Mouse (Mus musculus) thymus, postnatal 4 days (tissue): ENCODE data around the gene Itsn2.
"Not testable (repeated sequence)": the region's sequence is repeated elsewhere in the genome, so short reads cannot be mapped to it uniquely, and the experiment has no call there.

Experiments
- DNase-seq: peaks from one replicate; pipeline ENCODE4 v3.0.0; 2021

Itsn2 gene

GRCm38 (mm10) chr12:4598666-4599428 lies 6.4 kb downstream of the Itsn2 start:
- no peak for DNase-seq

GRCm38 (mm10) chr12:4599713-4600112 lies 7.3 kb downstream of the Itsn2 start:
- no peak for DNase-seq

GRCm38 (mm10) chr12:4606625-4607024 lies 14.2 kb downstream of the Itsn2 start:
- no peak for DNase-seq

- DNase-seq, result no peak
Observed at GRCm38 (mm10) chr12:4614722-4615121, 22.3 kb downstream of the Itsn2 start.

- peak; percentile 27 for DNase-seq
Observed at GRCm38 (mm10) chr12:4624201-4624600, 31.8 kb downstream of the Itsn2 start.

- DNase-seq, result no peak
Observed at GRCm38 (mm10) chr12:4632957-4633356, 40.5 kb downstream of the Itsn2 start.

GRCm38 (mm10) chr12:4638438-4638837 lies 46.0 kb downstream of the Itsn2 start:
- no peak for DNase-seq

GRCm38 (mm10) chr12:4640737-4641136 lies 48.3 kb downstream of the Itsn2 start:
- DNase-seq, result no peak

- no peak for DNase-seq
Observed at GRCm38 (mm10) chr12:4656813-4657212, 64.4 kb downstream of the Itsn2 start.

- peak; percentile 17 for DNase-seq
Observed at GRCm38 (mm10) chr12:4664929-4665674, 72.7 kb downstream of the Itsn2 start.

- DNase-seq, result no peak
Observed at GRCm38 (mm10) chr12:4665675-4666037, 73.2 kb downstream of the Itsn2 start.

GRCm38 (mm10) chr12:4676336-4676735 lies 83.9 kb downstream of the Itsn2 start:
- DNase-seq, result no peak

- no peak for DNase-seq
Observed at GRCm38 (mm10) chr12:4679971-4680370, 87.5 kb downstream of the Itsn2 start.

- no peak for DNase-seq
Observed at GRCm38 (mm10) chr12:4685441-4685840, 93.0 kb downstream of the Itsn2 start.

GRCm38 (mm10) chr12:4688386-4688785 lies 95.9 kb downstream of the Itsn2 start:
- DNase-seq, result no peak

GRCm38 (mm10) chr12:4689341-4689740 lies 96.9 kb downstream of the Itsn2 start:
- no peak for DNase-seq

GRCm38 (mm10) chr12:4691193-4691592 lies 98.8 kb downstream of the Itsn2 start:
- DNase-seq, result no peak

- DNase-seq, result no peak
Observed at GRCm38 (mm10) chr12:4694534-4694933, 102.1 kb downstream of the Itsn2 start.

- DNase-seq, result not testable (repeated sequence)
Observed at GRCm38 (mm10) chr12:4705626-4706025, 113.2 kb downstream of the Itsn2 start.

- DNase-seq, result no peak
Observed at GRCm38 (mm10) chr12:4706175-4706574, 113.7 kb downstream of the Itsn2 start.

GRCm38 (mm10) chr12:4706901-4707300 lies 114.5 kb downstream of the Itsn2 start:
- DNase-seq, result no peak

- peak; percentile 60 for DNase-seq
Observed at GRCm38 (mm10) chr12:4707488-4708017, 115.1 kb downstream of the Itsn2 start.

GRCm38 (mm10) chr12:4708296-4708695 lies 115.9 kb downstream of the Itsn2 start:
- no peak for DNase-seq
